8 mouse cellular contexts compared by ENCODE assay signal in genomic region chr8:121651874-121652361, GRCm38 (mm10). TPM values are rescaled to one million over a fixed set of nuclear protein-coding genes. Genes with fewer than 3 reads are reported as not detected.
DNase-seq lines count a peak whose midpoint lies in the region; ATAC-seq and TF ChIP-seq lines count a peak whose summit lies in the region.

No protein-coding gene starts in this region.

- H3K4me2 ChIP-seq in heart, embryonic 15.5 days: peak overlapping the region; percentile 98
- H3K4me2 ChIP-seq in myocyte (ENCODE audit: low read depth): peak overlapping the region; percentile 99

- no peaks in the 10 kb centered on the region for H3K27me3 ChIP-seq in embryonic facial prominence, embryonic 10.5 days (replicated peaks; ENCODE audit: low read depth, poor library complexity, severe bottlenecking)
- no peaks in the 10 kb centered on the region for H3K27me3 ChIP-seq in heart, embryonic 15.5 days
- H3K27me3 ChIP-seq in limb, embryonic 10.5 days (ENCODE audit: low read depth, poor library complexity, severe bottlenecking): 0 out of 2 replicates have a peak, but pooled peaks cover 4% of the 10 kb centered on the region
- H3K27me3 ChIP-seq in myocyte (ENCODE audit: control insufficient read depth, insufficient read depth, insufficient read length): no peaks in the 10 kb centered on the region

- H3K36me3 ChIP-seq in embryonic facial prominence, embryonic 10.5 days (replicated peaks): peaks cover 22% of the 10 kb centered on the region
- no peaks in the 10 kb centered on the region for H3K36me3 ChIP-seq in heart, embryonic 15.5 days
- peaks cover 22% of the 10 kb centered on the region for H3K36me3 ChIP-seq in limb, embryonic 10.5 days
- H3K36me3 ChIP-seq in myocyte (ENCODE audit: control insufficient read depth, insufficient read depth): no peaks in the 10 kb centered on the region

- peak overlapping the region; percentile 47 for H3ac ChIP-seq in myocyte (ENCODE audit: control insufficient read depth, insufficient read length)

- ATAC-seq in heart, embryonic 15.5 days (replicated peaks; ENCODE audit: insufficient number of reproducible peaks, insufficient read depth, low FRiP score, low read depth): no peak

- TF ChIP-seq POLR2A in myocyte (IDR thresholded peaks at IDR 0.05; ENCODE audit: insufficient read length, low read depth): peak; percentile 50

- peak overlapping the region; percentile 79 for H3K27ac ChIP-seq in embryonic facial prominence, embryonic 10.5 days (replicated peaks)
- peak overlapping the region; percentile 51; the same call in 1 of the 2 replicates for H3K27ac ChIP-seq in heart, embryonic 15.5 days
- H3K27ac ChIP-seq in limb, embryonic 10.5 days: peak overlapping the region; percentile 74

- peak overlapping the region; percentile 73 for H3K9ac ChIP-seq in heart, embryonic 15.5 days

- peak; percentile 95 for DNase-seq in heart, adult 11 months
- DNase-seq in heart, adult 9 months (ENCODE audit: low spot score in 2 of 2): no peak
- DNase-seq in adrenal gland, adult 18-20 months (ENCODE audit: low spot score in 2 of 2): peak; percentile 48 to 51
- DNase-seq in embryonic facial prominence, embryonic 10.5 days (ENCODE audit: low spot score): peak; percentile 70
- DNase-seq in limb, embryonic 10.5 days (ENCODE audit: low spot score): peak; percentile 74
- DNase-seq in thymus, postnatal 10 days (ENCODE audit: low spot score in 2 of 2): no peak

- H3K4me3 ChIP-seq in embryonic facial prominence, embryonic 10.5 days: peak overlapping the region; percentile 89
- H3K4me3 ChIP-seq in heart, embryonic 15.5 days: peak overlapping the region; percentile 82
- peak overlapping the region; percentile 87 for H3K4me3 ChIP-seq in limb, embryonic 10.5 days
- H3K4me3 ChIP-seq in myocyte: peak overlapping the region; percentile 47

- no peaks in the 10 kb centered on the region for H3K9me3 ChIP-seq in embryonic facial prominence, embryonic 10.5 days
- no peaks in the 10 kb centered on the region for H3K9me3 ChIP-seq in heart, embryonic 15.5 days (replicated peaks)
- no peaks in the 10 kb centered on the region for H3K9me3 ChIP-seq in limb, embryonic 10.5 days (replicated peaks)

- 4% methylated on average over 56 of the region's 56 CpGs for WGBS in embryonic facial prominence, embryonic 10.5 days
- under 1% methylated on average over 47 of the region's 56 CpGs for WGBS in heart, embryonic 15.5 days
- 9% methylated on average over 56 of the region's 56 CpGs for WGBS in limb, embryonic 10.5 days

- H3K4me1 ChIP-seq in embryonic facial prominence, embryonic 10.5 days: peaks cover 66% of the 10 kb centered on the region
- peaks cover 59% of the 10 kb centered on the region for H3K4me1 ChIP-seq in heart, embryonic 15.5 days (replicated peaks)
- peaks cover 60% of the 10 kb centered on the region for H3K4me1 ChIP-seq in limb, embryonic 10.5 days

- peaks cover 51% of the 10 kb centered on the region for H3K79me2 ChIP-seq in myocyte (ENCODE audit: control insufficient read depth, insufficient read depth)

TF ChIP-seq in myocyte, 11 proteins besides CTCF, POLR2A, EP300 and RAD21:
- no peak for TF ChIP-seq SRF (IDR thresholded peaks at IDR 0.05; ENCODE audit: control insufficient read depth, insufficient read length, low read depth)
- TF ChIP-seq E2F4 (IDR thresholded peaks at IDR 0.05; ENCODE audit: insufficient read depth): no peak
- TF ChIP-seq MYOG (IDR thresholded peaks at IDR 0.05; ENCODE audit: control insufficient read depth in 1 of 3, insufficient read depth in 1 of 3, insufficient read length in 2 of 3, low read depth in 2 of 3): peak in 1 of 3 experiments; percentile 9
- no peak for TF ChIP-seq CEBPB (IDR thresholded peaks at IDR 0.05; ENCODE audit: insufficient read depth, poor library complexity, severe bottlenecking)
- no peak for TF ChIP-seq TCF12 (IDR thresholded peaks at IDR 0.05; ENCODE audit: insufficient read depth, poor library complexity, severe bottlenecking)
- TF ChIP-seq MYOD1 (IDR thresholded peaks at IDR 0.05; ENCODE audit: control insufficient read depth in 1 of 3, insufficient read length in 2 of 3, low read depth in 2 of 3): peak in 1 of 3 experiments; percentile 1

RNA-seq across cellular contexts. Expression of gene Zcchc14, which starts 0.8 kb away (rescaled TPM):
- 10 to 100 TPM; 31.8 to 34.6 TPM for total RNA-seq in adrenal gland, adult 18-20 months (2021)
- polyA plus RNA-seq in embryonic facial prominence, embryonic 10.5 days (2016; fragmentation: Nextera tagmentation; extraction: Ambion mirVana): 15.0 and 17.3 TPM in 2 replicates
- polyA plus RNA-seq in heart, embryonic 15.5 days (2015; fragmentation: Nextera tagmentation; extraction: Ambion mirVana): 7.8 and 8.8 TPM in 2 replicates
- polyA plus RNA-seq in limb, embryonic 10.5 days (2016; fragmentation: Nextera tagmentation; extraction: Ambion mirVana): 13.8 and 15.2 TPM in 2 replicates
- polyA plus RNA-seq in myocyte (2012; fragmentation: generic; extraction: Trizol): 11.9 TPM

Comparison
In these comparisons a context has a peak if more than half of its experiments do, and no peak if none do; other contexts are left out.
1. DNase-seq: peak in heart, adult 11 months (single experiment), adrenal gland, adult 18-20 months (2 of 2), embryonic facial prominence, embryonic 10.5 days (single experiment) and limb, embryonic 10.5 days (single experiment); none in heart, adult 9 months (0 of 2) and thymus, postnatal 10 days (0 of 2).
2. Peak in every context shown above with its lines, with median percentiles within 50 percentile points of each other: H3K27ac ChIP-seq and H3K4me3 ChIP-seq.